Mouse (Mus musculus) forebrain, embryonic 10.5 days (tissue): ENCODE measurements around the gene Pou6f2. TPM values are rescaled to one million over a fixed set of nuclear protein-coding genes. Genes with fewer than 3 reads are reported as not detected.

Source experiments
- DNase-seq: peaks from one replicate; pipeline ENCODE4 v3.0.0-alpha.2; 2017; ENCODE audit warnings: low spot score; ENCODE audit errors: extremely low spot score
- H3K27ac ChIP-seq: fragments of 300-500 bp; sonication (generic); 2 replicates; pipeline ENCODE4 v1.5.1; 2016; ENCODE audit warnings: mild to moderate bottlenecking
- H3K27me3 ChIP-seq: fragments of 300-500 bp; sonication (generic); 2 replicates; pipeline ENCODE4 v1.6.1; 2016; ENCODE audit warnings: mild to moderate bottlenecking; ENCODE audit not compliant: poor library complexity, severe bottlenecking
- H3K36me3 ChIP-seq: fragments of 300-500 bp; sonication (generic); replicated peaks from 2 replicates; pipeline ENCODE4 v1.6.1; 2016; ENCODE audit warnings: mild to moderate bottlenecking, moderate library complexity
- H3K4me1 ChIP-seq: fragments of 300-500 bp; sonication (generic); 2 replicates; pipeline ENCODE4 v1.6.1; 2016
- H3K4me3 ChIP-seq: fragments of 300-500 bp; sonication (generic); 2 replicates; pipeline ENCODE4 v1.5.1; 2016; ENCODE audit warnings: mild to moderate bottlenecking, moderate library complexity
- H3K9me3 ChIP-seq: fragments of 300-500 bp; sonication (generic); 2 replicates; pipeline ENCODE4 v1.6.1; 2016; ENCODE audit warnings: mild to moderate bottlenecking, moderate library complexity
- WGBS: fragments of 180-500 bp; shearing (Covaris S2); methylation state at CpG from one replicate; pipeline ENCODE4 v1.1.7; 2016; 5-methylcytosine and 5-hydroxymethylcytosine counted together
- polyA plus RNA-seq: library from polyadenylated mRNA; unstranded; fragments of >200 nt; fragmentation: Nextera tagmentation; extraction: Ambion mirVana; gene quantifications from 2 replicates; pipeline ENCODE4 v1.2.1, GENCODE M21; 2016

Gene Pou6f2
- polyA plus RNA-seq, 1 experiment from 2014 or later: 0.32 TPM

DNA sequence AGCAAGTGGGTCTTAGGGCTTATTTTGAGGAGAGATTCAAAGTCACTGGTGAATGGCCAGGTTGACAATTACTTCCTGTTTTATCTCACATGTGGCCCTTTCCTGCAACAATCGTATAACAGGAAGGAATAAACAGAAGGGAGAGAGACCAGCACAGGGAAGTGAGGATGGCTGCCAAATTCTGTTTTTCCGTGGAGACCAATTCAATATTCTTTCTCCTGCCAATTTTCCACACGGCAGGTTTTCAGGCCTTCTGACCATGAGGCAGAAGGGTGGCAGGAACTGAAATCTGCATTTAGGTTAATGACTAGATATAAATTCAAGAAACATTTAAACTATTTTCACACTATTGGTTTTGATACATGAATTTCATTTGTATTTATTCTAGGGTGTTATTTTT, 224.5 kb downstream of the Pou6f2 start:
- H3K4me1 ChIP-seq: peaks cover 9% of the 10 kb centered on the region; the same call in 1 of the 2 replicates
- H3K9me3 ChIP-seq: no peaks in the 10 kb centered on the region
- H3K4me3 ChIP-seq: no peak overlapping the region
- no peak overlapping the region for H3K27ac ChIP-seq
- 84% methylated on average over 3 of the region's 3 CpGs for WGBS
- no peaks in the 10 kb centered on the region for H3K27me3 ChIP-seq
- DNase-seq: no peak
- H3K36me3 ChIP-seq: no peaks in the 10 kb centered on the region

DNA sequence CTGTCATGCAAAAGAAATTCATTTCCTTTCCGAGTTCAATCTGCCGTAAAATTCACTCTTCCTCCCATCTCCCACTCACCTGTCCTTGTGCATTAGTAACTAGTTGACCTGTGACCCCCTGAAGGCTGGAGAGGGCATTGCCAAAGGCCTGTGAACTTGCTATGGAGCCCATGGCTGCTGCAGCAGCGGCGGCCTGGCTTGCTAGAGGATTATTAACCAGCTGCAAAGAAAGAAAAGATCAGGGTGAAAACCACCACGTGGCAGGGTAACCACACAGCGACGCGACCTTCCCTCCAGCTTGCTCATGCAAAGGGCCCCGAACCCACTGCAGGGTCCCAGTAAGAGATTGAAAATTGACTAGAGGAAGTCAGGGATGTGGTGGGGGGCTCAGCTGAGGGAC, 225.2 kb downstream of the Pou6f2 start:
- Histone ChIP-seq H3K4me3 (no peak overlapping the region), H3K36me3 (no peaks in the 10 kb centered on the region), H3K9me3 (no peaks in the 10 kb centered on the region), H3K27ac (0 out of 2 replicates have a peak overlapping the region, but pooled peaks have one; percentile 33), H3K4me1 (0 out of 2 replicates have a peak, but pooled peaks cover 4% of the 10 kb centered on the region), H3K27me3 (no peaks in the 10 kb centered on the region)
- DNase-seq: no peak
- 52% methylated on average over 9 of the region's 9 CpGs for WGBS

DNA sequence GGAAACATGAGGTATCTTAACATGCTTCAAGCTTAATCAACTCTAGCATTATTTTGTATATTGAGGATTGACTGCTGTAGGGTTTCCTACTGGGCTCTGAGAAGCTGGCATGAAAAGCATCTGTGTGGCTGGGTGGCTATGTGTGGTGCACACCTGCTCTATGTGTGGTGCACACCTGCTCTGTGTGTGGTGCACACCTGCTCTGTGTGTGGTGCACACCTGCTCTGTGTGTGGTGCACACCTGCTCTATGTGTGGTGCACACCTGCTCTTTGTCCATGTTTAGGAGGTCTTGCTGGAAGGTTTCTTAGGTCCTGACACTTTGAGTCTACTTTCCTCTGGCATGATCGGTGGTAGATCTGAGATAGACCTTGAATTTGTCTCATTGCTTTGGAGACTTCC, 233.3 kb downstream of the Pou6f2 start:
- H3K4me3 ChIP-seq: no peak overlapping the region
- H3K27me3 ChIP-seq: no peaks in the 10 kb centered on the region
- H3K36me3 ChIP-seq: no peaks in the 10 kb centered on the region
- H3K9me3 ChIP-seq: no peaks in the 10 kb centered on the region
- H3K4me1 ChIP-seq: no peaks in the 10 kb centered on the region
- WGBS: 91% methylated on average over 1 of the region's 1 CpGs
- no peak overlapping the region for H3K27ac ChIP-seq
- no peak for DNase-seq

DNA sequence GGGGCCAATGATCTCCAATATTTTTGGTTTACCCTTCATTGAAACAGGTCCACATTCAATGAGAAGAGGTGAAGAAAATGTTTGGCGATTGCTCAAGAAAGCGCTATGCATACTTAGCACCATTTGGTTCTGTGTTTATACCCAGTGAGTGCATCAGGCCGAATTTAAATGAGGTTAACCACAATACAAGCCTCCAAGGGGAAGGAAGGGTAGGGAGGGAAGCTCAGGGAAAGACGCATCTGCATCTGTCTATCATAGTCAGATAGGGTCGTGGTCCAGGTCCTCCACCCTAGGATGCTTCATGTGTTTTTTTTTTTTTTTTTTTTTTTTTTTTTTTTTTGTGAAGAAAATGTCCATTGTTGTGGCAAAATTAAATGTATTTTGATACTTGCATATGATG, 236.9 kb downstream of the Pou6f2 start:
- Histone ChIP-seq H3K4me3 (no peak overlapping the region), H3K27me3 (no peaks in the 10 kb centered on the region), H3K4me1 (no peaks in the 10 kb centered on the region), H3K36me3 (no peaks in the 10 kb centered on the region), H3K27ac (no peak overlapping the region), H3K9me3 (no peaks in the 10 kb centered on the region)
- WGBS: 77% methylated on average over 5 of the region's 5 CpGs
- DNase-seq: no peak

DNA sequence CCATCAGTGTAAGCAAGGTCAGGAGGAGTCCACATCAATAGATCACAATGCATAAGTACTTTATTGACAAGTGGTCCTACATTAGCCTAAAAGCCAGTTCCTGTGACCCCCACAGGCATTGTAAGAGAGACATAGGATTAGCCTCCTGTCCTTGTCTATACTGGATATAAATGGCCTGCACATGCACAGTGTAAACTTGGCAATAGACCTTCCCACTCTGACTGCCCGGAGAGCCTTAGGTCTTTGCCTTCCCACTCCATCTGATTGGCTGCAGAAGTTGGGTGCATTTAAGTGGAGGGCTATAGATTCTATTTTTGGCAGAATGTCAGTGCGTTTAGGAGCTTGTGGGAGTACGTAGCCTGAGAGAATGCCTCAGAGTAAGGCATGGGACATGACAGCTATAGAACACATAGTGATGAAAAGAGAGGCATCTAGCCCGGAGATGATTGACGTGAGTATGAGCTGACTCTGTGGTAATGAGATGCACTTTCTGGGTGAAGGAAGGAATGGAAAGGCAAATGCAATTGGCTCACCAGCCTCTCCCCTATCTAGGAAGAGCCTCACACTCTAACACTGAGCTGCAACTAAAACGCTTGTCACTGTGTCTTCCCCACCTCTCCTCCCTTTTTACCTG, 243.4 kb downstream of the Pou6f2 start:
- Histone ChIP-seq H3K4me3 (no peak overlapping the region), H3K36me3 (no peaks in the 10 kb centered on the region), H3K9me3 (no peaks in the 10 kb centered on the region), H3K4me1 (no peaks in the 10 kb centered on the region), H3K27me3 (no peaks in the 10 kb centered on the region), H3K27ac (no peak overlapping the region)
- DNase-seq: no peak
- WGBS: 88% methylated on average over 6 of the region's 6 CpGs

DNA sequence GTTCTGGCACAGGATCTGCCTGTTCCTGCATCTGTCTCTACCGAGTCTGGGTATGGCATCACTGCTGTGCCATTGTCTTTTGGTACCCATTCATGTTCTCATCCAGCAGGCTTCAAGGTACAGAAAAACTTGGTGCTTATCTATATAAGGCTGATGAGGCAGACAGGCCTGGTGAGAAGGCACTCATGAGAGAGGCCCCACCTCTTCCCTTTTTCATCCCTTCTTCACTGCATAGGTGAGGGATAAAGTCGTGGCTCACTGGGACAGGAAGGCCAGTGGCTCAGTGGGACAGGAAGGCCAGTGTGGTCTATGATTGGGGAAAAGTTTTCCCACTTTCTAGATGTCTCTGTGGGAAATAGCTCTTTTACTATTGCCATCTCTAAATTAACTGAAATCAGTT, 263.8 kb downstream of the Pou6f2 start:
- Histone ChIP-seq H3K27ac (no peak overlapping the region), H3K4me3 (no peak overlapping the region), H3K4me1 (peaks cover 31% of the 10 kb centered on the region), H3K9me3 (no peaks in the 10 kb centered on the region), H3K27me3 (peaks cover 5% of the 10 kb centered on the region; the same call in 1 of the 2 replicates), H3K36me3 (no peaks in the 10 kb centered on the region)
- 72% methylated on average over 2 of the region's 2 CpGs for WGBS
- DNase-seq: no peak

DNA sequence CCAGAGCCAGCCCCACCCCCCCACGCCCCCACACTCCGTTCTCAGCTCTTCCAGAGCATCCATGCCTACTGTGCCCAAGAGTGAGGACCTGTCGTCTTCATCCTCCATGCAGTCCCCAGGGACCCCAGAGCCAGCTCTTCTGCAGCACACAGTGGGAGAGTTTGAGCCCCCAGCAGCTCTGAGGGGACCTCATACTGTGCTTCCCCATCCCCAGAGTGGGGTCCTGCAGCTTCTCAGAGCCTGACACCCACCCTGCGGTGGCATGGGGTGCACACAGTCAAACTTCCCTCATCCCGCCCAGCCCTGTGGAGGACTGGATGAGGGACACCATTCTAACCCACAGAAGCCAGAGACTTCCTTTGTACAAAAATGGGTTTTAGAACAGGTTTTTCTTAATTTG, 264.3 kb downstream of the Pou6f2 start:
- Histone ChIP-seq H3K4me1 (peaks cover 36% of the 10 kb centered on the region), H3K36me3 (no peaks in the 10 kb centered on the region), H3K9me3 (no peaks in the 10 kb centered on the region), H3K27me3 (peaks cover 5% of the 10 kb centered on the region; the same call in 1 of the 2 replicates), H3K27ac (no peak overlapping the region), H3K4me3 (no peak overlapping the region)
- no peak for DNase-seq
- WGBS: 75% methylated on average over 5 of the region's 5 CpGs

DNA sequence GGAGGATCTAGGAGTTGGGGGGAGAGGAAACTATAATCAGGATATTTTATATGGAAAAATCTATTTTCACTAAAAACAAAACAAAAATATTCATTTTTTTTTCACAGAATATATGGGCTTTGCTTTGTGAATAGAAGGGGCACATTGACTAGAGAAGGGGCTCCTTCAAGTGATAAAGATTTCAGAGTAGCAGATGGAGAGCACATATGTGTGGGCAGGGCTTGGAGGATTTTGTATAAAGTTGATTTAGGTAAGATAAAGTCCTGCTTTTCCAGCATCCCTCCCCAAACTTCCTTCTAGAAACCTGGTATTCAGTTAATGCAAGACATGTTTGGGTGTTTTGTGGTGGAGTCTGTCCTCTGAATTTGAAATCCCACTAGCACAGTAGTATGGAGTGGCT, 266.2 kb downstream of the Pou6f2 start:
- Histone ChIP-seq H3K27ac (no peak overlapping the region), H3K36me3 (no peaks in the 10 kb centered on the region), H3K27me3 (peaks cover 5% of the 10 kb centered on the region; the same call in 1 of the 2 replicates), H3K4me1 (peaks cover 47% of the 10 kb centered on the region), H3K9me3 (no peaks in the 10 kb centered on the region), H3K4me3 (no peak overlapping the region)
- DNase-seq: no peak

DNA sequence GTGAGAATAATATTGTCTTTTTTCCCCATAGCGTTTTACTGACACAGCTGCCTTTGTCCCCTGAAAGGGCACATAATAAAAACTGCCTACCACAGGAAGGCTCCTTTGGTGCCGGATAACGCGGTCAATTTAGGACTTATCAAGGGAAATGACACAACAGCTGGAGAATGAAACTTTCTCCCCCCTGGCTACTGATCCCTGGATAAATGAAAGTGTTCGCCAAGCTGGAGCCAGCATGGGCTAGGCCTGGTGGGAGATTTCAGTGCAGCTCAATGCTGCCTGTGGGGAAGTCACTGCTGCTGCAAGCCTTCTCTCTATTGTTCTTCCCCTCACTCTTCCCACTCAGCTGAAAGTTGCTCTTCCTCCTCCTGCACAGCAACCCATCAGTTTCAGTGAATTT, 267.8 kb downstream of the Pou6f2 start:
- Histone ChIP-seq H3K36me3 (no peaks in the 10 kb centered on the region), H3K27me3 (peaks cover 5% of the 10 kb centered on the region; the same call in 1 of the 2 replicates), H3K27ac (peak overlapping the region; percentile 42; the same call in 1 of the 2 replicates), H3K4me3 (no peak overlapping the region), H3K4me1 (peaks cover 60% of the 10 kb centered on the region), H3K9me3 (no peaks in the 10 kb centered on the region)
- DNase-seq: no peak
- 24% methylated on average over 5 of the region's 5 CpGs for WGBS

DNA sequence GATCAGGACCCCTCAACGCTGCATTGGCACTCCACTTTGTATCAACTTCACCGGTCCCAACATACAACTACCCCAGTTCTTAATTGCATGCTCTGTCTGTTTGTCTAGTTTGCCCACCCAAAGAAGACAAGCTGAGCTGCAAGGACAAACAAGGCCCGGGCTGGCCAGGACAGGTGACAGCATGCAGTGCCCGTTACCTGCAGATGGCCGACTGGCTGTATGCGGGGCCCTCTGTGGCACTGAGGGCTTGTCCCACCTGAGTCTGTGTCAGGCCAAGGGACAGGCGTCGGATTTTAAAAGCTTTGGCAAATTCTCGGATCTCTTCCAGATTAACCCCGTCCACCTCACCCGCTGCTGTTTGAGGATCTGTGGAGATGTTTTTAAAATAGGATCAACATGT, 268.7 kb downstream of the Pou6f2 start:
- WGBS: 75% methylated on average over 11 of the region's 11 CpGs

DNA sequence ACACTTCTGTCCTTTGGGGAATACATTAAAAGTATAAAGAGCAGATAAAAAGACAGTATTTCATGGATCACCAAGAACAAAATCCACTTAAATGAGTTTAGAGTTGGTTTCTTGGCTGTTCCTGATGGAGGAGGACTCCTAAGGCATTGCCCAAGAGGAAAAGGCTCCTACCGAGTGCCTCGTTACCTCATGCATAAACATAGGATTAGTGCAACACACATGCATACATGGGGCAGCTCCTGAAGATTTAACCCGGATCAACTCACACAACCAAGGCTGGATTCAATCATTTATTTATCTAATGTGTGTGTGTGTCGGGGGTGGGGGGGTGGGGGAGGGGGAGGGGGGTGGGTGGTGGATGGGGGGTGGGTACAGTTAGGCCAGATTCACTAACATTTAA, 269.4 kb downstream of the Pou6f2 start:
- Histone ChIP-seq H3K4me3 (no peak overlapping the region), H3K27ac (no peak overlapping the region), H3K27me3 (peaks cover 5% of the 10 kb centered on the region; the same call in 1 of the 2 replicates), H3K4me1 (peaks cover 58% of the 10 kb centered on the region), H3K36me3 (no peaks in the 10 kb centered on the region), H3K9me3 (no peaks in the 10 kb centered on the region)
- WGBS: 44% methylated on average over 4 of the region's 4 CpGs
- no peak for DNase-seq

More for the DNA sequence above, 268.7 kb downstream of the Pou6f2 start:
- DNase-seq: no peak
- Histone ChIP-seq H3K27ac (peak overlapping the region; percentile 40; the same call in 1 of the 2 replicates), H3K9me3 (no peaks in the 10 kb centered on the region), H3K4me3 (no peak overlapping the region), H3K36me3 (no peaks in the 10 kb centered on the region), H3K4me1 (peaks cover 60% of the 10 kb centered on the region), H3K27me3 (peaks cover 5% of the 10 kb centered on the region; the same call in 1 of the 2 replicates)

DNA sequence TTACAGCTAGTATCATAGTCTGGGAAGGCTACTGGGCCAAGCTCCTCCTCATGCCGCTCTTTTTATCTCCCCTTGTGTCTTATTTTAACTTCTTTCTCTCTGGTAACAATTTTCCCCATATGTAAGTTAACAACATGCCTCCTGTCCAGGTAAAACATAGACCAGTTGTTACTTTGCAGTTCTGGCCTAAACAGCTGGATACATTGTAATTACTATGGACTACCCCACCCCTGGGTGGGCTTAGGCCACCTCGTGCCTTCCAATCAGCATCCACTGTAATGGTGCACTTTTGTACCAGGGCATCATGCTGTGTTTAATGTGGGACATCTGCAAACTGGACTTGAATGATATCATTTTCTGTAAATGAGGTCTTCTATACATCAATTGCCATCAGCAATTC, 271.4 kb downstream of the Pou6f2 start:
- Histone ChIP-seq H3K36me3 (no peaks in the 10 kb centered on the region), H3K9me3 (no peaks in the 10 kb centered on the region), H3K27ac (no peak overlapping the region), H3K4me3 (no peak overlapping the region), H3K4me1 (peaks cover 50% of the 10 kb centered on the region), H3K27me3 (no peaks in the 10 kb centered on the region)
- no peak for DNase-seq
- WGBS: 61% methylated on average over 2 of the region's 2 CpGs

DNA sequence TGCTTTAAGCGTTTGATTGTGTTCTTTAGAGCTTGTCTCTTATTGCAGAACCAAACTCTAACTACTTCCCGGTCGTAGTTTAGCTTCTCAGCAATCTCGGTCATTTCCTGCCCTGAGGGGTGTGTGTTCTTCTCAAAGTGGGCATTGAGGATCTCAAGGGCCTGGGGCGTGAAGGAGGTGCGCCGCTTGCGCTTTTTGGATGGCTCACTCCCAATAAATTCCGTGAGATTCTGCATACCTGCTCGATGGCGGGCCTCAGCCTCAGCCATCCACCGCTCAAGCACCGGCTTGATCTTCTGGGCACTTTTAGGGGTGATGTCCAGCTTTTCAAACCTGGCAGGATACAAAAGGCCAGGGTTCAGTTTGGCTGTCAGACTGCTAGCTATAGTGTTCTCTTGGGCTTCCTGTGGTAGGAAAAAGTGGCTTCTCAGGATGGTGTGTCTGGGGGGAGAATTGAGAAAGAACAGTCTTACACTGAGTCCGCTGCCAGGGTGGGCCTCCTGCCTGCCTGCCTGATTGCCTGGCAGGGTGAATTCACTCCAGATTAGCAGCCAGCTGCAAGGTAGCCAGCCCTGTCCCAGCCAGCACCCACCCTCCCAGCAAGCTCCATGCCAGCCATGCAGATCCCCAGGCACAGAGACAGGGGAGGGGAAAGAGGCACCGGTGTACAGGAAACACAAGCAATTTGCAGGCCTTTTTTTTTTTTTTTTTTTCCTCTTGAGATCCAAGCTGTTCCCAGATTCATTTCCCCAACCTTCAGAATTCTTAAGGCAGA, 272.1 kb downstream of the Pou6f2 start:
- DNase-seq: no peak
- peak overlapping the region; percentile 48; the same call in 1 of the 2 replicates for H3K27ac ChIP-seq
- H3K4me1 ChIP-seq: peaks cover 50% of the 10 kb centered on the region
- H3K36me3 ChIP-seq: no peaks in the 10 kb centered on the region
- no peaks in the 10 kb centered on the region for H3K9me3 ChIP-seq
- 71% methylated on average over 15 of the region's 15 CpGs for WGBS
- H3K27me3 ChIP-seq: no peaks in the 10 kb centered on the region
- H3K4me3 ChIP-seq: no peak overlapping the region
